Mouse (Mus musculus): ENCODE measurements around the gene Prps1l1.

Prps1l1 gene

DNA sequence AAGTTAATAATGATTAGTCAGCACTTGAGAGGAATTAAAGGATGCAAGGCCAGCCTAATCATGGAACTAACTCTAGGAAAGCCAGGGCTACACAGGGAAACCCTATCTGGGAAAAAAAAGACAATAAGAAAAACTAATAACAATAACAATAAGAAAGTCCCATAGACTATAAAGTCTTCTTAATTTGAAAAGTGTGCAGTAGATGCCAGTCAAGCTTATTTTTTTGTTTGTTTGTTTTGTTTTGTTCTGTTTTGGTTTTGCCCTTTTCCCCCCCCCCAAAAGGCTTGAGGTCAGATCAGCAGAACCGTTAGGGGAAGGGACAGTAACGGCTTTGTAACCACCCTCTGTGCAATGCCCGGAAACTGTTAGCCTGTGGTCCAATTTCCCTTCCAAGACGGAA lies at the start of gene Prps1l1:
Gene Prps1l1, plus strand, starts transcription at position 301 of the 400 bp plus-strand sequence.
- DNase-seq (ENCODE audit: low spot score), result no peak

DNA sequence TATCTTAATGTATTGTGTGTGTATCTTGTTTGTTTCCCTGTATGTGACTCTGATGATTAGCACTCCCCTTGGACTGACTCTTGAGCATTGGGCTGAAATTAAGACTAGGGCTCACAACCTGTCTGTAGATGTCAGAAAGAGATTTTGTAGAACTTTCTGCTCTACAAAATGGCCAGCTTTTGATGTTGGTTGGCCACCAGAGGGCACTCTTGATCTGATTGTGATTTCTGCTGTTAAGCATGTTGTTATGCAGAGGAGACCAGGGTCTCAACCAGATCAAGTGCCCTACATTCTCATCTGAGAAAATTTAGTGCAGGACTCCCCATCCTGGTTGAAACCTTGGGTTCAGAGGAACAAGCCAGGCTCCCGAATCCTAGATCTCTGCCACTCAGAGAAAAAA lies 46.6 kb upstream of the Prps1l1 start:
- DNase-seq (ENCODE audit: low spot score), result no peak

DNA sequence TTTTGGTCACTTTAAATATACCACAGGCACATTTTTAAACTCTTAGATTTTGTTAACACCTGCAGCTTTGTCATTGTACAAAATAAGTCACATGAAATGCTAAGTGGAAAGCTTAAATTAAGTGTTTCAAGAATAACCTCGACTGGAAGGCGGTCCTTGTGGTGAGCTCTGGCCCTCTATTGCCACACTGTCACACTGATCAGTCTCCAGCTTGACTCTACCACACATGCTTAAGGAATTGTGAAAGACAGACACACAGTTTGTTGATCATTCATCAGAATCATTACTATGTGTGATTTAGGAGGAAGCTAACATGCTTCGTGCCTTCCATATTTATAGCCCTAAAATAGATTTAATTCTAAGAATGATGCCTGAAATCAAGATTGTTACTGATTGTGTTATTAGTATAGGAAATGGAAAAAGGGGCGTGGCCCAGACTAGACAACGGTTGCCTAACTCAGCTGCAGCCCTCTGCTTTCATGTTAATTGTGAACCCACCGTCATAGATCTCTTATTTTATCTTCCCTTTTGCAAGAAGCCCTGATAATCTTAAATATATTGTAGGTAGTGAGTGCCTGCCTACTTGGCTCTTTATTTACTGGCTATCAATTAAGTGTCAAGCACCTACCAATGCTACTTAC lies 35.4 kb upstream of the Prps1l1 start:
- DNase-seq (ENCODE audit: low spot score), result no peak

DNA sequence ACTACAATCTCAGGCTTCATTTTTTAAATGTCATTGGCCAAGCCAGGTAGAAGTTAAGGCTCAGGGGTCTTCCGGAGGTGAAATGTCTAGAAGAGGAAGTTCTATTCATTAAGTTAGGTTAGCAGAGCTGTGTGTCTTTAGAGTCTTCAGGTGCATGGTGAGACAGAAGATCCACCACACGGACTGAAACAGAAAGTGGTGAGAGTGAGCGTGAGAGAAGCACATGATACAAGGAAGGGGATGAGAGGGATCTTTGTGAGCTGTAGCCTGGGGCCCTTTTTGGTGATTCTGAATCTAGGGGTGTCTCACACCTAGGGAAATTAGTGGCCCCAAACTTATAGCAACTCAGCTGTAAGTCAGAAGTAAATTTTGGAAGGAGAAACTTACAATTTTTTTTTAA lies 8.6 kb upstream of the Prps1l1 start:
- no peak for DNase-seq (ENCODE audit: low spot score)

DNA sequence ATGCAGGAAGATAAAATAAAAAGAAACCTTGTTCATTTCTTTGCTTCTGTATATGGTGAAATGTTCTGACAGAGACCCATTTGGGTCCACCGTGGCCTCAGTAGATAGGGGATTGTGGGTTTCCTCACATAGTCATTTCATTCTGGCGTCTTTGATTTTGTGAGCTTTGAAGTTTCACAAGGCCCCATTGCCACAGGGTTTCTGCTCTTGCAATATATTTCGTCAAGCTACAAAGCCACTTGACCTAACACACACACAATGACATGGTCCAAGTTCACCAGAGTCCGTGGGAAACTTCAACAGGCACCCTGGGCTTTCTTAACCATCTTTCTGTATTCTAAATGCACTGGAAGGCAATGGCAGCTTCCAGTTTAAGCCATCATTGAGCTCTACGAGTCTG lies 1.3 kb downstream of the Prps1l1 start:
- DNase-seq (ENCODE audit: low spot score), result no peak

DNA sequence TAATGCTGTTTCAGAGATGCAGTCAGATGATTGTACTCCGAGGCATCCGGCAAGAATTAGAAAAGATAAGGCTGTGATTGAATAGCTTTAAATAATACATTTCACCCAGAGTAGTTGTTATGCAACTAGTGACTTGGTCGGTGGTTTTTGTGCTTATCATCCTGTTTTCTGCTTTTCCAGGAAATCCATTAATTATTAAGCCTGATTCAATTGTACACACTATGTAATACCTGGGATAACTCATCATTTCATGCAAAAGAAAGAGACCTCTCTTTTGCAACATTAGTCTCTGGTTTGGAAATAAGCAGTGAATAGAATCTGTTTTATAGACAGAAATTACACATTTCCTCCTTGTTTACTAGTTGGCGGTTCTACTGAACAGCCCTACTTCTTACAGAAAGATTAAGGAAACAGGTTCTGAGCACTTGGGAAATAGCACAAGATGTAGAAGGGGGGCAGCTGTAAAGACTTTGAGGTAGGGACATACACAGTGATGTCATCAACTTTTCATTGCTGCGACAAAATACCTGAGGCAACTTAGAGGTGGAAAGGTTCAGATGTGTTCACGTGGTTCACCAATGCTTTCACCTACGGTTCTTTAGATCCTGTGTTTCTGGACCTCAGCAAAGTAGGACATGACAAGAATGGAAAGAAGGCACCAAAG lies 5.1 kb downstream of the Prps1l1 start:
- DNase-seq (ENCODE audit: low spot score), result no peak

DNA sequence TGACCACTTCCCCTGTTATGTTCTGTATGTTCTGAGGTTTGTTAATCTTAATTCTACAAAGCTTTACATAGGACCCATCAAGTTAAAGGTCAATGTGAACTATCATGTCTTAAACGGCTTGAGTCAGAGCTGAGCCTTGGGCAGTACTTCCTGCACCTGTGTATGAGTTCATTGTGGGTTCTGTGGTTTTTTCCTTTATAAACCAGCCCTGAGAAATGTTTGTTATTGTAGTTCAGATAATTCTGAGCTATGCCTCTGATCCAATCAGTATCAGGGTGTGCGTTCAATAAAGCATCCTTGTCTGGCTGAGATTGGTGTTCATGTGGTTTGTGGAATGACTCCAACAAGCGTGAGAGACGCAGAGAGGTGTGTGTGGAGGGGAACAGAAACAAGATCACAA lies 5.8 kb downstream of the Prps1l1 start:
- no peak for DNase-seq (ENCODE audit: low spot score)

DNA sequence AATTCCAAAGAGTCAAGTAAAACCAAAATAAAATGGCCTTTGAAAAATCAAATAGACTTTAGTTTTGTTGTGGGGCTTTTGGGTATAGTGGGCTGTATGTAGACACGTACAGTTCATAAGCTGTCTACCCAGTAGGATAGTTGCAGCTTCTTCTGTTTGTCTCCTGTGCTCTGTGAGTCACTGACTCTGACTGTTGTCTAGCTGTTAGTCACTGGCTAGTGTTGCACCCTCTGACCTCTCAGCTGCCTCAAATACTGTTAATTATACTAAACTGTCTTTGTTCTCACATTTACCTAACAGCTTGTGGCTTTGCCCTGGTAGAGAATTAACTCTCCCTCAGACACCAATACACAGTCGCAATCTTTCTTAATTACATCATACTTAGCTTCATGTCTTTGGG lies 7.3 kb downstream of the Prps1l1 start:
- no peak for DNase-seq (ENCODE audit: low spot score)

DNA sequence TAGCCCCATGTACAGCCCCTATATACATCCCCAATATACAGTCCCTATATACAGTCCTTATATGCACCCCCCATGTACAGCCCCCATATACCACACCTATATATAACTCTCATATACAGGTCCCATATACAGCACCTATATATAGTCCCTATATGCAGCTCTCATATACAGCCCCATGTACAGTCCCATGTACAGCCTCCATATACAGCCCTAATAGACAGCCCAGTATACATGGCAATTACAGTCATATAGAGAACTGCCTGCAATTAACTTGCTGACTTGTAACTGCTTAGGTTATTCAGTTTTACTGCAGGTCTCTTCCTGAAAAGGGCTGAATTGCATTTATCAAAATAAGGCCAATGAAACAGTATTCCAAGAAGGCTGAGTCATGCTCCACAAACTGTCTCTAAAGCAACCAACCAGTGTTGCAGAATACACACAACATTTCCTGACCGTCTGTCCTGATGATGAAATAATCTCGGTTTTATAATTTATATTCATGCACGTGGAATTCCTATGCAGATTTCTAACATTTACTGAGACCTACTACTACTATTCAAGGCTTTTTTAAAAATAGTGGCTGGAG lies 13.1 kb downstream of the Prps1l1 start:
- no peak for DNase-seq (ENCODE audit: low spot score)

DNA sequence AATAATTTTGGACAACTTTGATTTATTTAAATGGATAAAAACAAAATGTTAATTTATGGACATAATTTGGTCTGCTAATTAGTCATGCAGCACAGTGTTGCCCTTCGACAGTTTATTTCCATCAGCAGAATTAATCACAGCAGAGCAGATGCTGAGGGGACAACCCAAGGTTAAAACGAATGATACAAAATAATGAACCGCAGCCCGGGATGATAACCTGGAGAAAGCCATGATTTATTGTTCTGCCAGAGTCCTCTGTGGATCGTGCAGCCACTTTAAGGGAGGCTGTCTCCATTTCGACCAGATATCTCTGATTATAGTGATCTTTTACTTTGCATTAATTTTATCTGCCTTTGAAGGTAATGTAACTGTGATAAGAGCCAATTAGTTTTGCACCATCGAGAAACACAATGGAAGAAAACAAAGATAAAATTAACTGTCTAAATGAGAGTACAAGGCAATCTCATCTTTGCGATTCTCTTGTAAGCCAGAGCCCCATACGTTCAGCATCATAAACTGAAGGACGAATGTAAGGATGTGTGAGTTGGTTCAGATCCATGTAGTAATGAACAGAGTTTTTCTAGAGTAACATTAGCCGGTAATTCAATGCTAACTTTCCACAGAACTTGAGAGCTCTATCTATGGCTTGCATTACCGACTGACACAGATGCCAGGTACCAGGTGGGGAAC lies 14.4 kb downstream of the Prps1l1 start:
- DNase-seq (ENCODE audit: low spot score), result no peak

DNA sequence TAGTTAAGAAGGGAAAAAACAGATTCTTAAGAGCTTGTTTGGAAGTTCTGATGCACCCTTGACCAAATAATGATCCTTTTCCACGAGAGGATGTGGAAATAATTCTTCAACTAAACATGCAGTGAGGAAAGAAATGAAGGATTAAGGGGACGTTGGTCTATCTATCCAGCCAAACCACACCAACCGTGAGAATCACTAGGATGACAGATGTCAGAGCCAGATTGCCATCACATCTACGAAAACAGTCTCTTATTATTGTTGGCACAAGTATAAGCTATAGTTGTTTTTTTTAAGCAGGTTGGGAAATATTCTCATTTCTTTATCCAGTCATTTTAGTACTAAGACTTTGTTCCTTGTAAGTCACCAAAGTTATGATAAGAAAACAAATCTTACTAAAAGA lies 15.8 kb downstream of the Prps1l1 start:
- no peak for DNase-seq (ENCODE audit: low spot score)

DNA sequence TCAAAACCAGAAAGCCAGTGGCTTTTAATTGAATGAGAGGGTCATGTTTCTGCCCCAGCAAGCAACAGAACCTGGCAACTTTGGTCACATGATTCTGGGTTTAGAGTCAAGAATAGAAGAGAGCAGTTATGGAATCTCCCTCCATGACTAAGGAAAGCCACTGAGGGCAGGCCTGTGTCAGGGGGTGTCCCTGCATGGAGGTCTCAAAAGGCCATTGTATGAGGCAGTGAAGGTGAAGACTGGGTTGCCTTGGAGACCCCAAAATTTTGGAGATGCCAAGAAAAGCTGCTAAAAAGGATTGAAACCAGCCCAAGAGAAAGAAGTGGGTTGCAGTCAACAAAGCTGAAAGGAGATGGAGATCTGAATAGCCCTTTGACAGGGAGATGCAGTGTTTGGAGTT lies 21.2 kb downstream of the Prps1l1 start:
- no peak for DNase-seq (ENCODE audit: low spot score)

DNA sequence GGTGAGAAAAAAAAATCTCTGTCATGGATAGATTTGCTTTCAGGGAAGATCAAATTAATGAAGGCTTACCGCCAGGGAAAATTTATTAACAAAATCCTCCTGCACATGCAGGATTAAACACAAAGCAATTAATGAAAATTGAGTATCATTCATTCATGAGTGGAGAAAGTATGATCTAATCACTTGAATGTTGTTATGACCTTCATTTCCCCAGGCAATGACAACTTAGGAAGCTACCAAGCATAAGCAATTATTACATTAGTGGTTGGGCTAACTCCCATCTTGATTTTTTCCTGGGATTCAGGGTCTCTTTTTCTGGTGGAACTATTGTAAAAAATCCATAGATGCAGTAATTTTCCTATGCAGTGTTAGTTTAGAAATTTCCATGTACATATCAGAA lies 23.3 kb downstream of the Prps1l1 start:
- no peak for DNase-seq (ENCODE audit: low spot score)

DNA sequence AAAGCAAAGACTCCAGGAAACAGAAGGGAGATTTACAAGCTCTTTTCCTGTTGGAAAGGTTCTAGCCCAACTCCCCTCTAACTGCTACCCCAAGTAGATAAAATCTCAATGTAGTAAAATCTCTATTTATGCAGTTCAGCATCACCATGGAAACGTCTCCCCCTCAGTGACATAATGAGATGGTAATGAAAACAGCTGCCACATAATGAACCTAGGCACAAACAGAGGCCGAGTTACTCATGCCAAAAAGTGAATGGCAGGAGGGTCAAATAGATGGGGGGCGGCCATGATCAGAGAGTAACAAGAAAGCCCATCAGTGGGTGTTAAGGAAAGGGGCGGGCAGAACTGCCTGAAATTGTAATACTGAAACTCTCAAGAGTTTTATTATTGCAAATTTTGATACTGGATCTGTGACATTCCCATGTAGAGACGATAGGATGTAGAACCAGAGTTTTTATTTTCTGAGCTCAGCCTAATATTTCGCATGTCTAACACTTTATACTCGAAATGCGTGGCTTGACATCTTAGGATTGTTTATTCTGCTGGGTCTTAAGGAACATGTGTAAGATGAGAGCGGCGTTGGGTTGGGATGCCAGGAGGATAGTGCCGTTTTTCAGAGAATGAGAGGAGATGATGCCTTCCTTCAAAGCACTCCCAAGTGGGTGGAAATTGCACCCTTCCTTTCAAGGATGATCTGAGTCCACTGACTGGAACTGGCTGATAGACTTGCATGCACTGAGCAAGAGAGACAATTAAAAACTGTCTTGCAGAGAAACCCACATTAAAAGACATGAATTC lies 24.0 kb downstream of the Prps1l1 start:
- no peak for DNase-seq (ENCODE audit: low spot score)

DNA sequence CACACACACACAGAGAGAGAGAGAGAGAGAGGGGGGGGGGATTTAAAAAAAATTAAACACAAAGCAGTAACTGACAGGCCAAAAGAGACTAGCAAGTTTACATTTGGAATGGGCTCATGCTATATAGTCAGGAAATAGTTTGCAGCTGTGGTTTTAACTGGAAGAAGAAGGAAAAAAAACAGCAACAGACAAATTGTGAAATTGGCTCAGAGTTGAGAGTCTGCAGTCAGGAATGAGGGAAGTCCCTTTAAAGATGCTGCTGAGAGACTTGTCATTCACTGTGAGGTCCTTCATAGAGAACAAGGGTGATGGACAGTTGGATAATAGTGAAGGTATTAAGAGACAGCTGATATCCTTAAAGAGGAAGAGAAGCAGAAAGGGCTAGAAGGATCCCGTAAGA lies 26.9 kb downstream of the Prps1l1 start:
- no peak for DNase-seq (ENCODE audit: low spot score)

DNA sequence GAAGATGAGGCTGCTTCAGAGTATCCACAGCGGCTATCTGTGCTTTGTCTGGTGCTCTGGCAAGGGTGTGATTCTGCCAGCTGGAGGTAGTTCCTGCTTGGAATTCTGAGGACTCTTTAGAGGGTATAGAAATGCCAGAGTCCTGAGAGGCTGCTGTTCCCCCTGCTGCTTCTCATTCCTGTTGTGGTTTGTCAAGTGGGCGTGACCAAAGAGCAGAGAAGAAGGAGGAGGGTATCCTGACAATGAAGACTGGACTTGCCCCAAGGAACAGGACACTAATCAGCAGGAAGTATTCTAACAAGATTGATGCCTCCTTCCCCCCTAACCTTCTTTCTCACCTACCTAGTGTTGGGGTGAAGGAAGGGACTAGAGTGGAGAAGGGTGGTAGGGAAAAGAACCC lies 29.4 kb downstream of the Prps1l1 start:
- DNase-seq (ENCODE audit: low spot score), result no peak

DNA sequence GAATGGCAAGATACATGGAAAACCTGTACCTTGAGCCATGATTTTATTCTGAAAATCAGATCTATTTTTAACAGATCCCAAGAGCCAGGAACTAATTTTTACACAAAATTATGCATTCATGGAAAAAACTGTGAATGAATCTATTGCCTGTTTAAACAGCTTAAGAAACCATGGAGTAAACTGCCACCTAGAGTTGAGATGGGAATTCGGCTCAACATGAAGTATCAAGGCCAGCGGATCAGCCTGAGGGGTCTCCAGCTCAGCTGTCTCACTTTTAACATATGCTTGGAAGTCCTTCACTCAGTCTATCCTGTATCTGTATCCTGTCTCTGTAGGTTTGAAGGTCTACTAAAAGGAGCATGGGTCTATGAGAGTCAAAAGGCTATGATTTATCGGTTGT lies 31.5 kb downstream of the Prps1l1 start:
- no peak for DNase-seq (ENCODE audit: low spot score)

DNA sequence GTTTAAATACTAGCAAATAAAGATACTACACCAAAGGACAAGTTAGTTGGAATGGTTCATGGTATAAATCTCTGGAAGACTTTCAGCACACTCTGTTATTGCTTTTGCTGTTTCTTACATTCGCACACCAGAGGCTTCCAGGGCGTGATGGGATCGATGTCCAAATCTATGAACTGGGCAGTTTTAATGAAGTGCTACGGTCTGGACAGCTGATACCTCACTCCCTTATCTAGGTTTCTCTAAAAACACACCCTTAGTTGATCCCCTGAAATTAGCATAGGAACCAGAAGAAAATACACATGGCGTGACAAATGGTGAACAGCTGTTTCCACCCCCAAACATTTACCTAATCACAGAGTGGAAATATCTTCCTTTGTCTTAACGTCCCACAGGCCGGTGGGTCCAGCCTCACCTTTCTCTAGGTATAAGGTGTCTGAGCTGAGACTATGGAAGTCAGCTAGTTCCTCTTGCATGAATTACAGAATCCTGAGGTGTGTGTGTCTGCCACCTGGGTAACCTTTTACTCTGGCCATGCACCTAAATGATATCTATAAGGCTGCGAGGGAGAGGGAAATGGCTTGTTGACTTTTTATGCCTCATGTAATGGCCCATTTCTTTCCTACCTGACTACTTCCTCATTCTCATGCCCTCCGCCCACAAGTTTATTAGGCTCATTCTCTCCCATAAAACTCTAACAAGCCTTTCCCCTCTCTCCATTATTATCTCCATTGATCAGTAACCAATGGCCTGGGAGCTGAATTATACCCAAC lies 32.1 kb downstream of the Prps1l1 start:
- no peak for DNase-seq (ENCODE audit: low spot score)

DNA sequence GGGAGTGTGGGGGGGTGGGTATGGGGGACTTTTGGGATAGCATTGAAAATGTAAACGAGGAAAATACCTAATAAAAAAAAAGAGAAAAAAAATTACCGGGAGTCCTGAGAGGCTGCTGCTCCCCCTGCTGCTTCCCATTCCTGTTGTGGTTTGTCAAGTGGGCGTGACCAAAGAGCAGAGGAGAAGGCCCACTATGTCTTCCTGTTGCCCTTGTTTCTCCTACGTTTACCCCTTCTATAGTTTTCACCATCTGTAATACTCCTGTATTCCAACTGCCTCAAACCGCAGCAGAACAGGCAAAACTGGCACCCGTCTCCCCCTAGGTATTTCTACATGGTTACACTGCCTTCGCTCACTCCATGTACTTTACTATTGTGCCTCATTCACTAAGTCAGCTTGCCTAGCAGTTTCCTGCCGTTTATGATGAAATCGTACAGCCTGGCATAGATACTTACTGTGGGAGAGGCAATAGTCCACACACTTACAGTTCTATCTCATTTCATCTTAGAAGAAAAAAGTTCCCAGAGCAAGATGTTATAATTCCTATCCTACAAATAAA lies 34.2 kb downstream of the Prps1l1 start:
- DNase-seq (ENCODE audit: low spot score), result no peak

DNA sequence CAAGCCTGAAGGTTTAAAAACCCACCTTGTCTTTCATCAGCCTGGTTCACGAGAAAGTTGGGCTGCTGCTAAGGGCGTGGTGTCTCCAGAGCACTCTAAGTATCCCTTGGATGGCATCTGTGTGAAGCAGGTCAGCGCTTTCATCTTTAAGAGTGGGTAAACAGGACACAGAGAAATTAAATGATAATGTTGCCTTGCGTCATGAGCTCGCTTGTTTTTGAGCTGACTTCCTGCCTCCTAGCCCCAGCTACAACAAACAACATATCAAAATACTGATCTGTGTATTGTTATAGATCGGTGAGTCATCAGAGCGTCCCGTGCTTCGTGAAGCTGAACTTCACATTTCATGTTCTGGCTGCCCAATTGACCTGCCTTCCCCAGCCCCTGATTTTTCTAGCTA lies 36.7 kb downstream of the Prps1l1 start:
- DNase-seq (ENCODE audit: low spot score), result no peak

DNA sequence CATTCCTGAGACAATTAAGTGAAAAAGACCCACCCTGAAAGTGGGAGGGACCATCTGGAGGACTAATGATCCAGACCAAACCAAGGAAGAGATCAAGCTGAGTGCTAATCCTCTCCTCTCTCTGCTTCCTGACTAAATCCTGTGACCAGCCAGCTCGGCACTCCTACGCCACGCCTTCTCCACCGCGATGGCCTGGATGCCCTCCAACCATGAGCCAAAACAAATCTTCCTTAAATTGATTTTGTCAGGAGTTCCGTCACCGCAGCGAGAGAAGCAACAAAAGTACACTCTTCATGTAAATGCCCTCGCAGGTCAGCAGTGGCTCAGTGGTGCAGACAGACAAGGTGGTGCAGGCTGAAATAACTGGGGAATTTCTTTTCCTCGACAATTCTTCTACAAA lies 37.5 kb downstream of the Prps1l1 start:
- no peak for DNase-seq (ENCODE audit: low spot score)

Data from urinary bladder, postnatal 25 days (tissue).